Mouse (Mus musculus) heart, postnatal 25 days (tissue): Measurements from ENCODE around the gene Gnptab. TPM values are rescaled to one million over a fixed set of nuclear protein-coding genes. Genes with fewer than 3 reads are reported as not detected.

Source experiments
- DNase-seq: peaks from one replicate; pipeline ENCODE4 v3.0.0; 2022; ENCODE audit warnings: low spot score
- intact Hi-C: fragments of 180-260 bp; cut with DNase I; formaldehyde crosslinking; loops from one replicate; pipeline ENCODE4 v1.15.1; 2025
- total RNA-seq, 2 experiments: library from RNA; stranded (reverse); gene quantifications; 2 replicates each; pipeline ENCODE4 v1.2.3; 2021

Gnptab gene
- total RNA-seq, 2 experiments from 2014 or later: 25.5 to 29.9 TPM

DNA sequence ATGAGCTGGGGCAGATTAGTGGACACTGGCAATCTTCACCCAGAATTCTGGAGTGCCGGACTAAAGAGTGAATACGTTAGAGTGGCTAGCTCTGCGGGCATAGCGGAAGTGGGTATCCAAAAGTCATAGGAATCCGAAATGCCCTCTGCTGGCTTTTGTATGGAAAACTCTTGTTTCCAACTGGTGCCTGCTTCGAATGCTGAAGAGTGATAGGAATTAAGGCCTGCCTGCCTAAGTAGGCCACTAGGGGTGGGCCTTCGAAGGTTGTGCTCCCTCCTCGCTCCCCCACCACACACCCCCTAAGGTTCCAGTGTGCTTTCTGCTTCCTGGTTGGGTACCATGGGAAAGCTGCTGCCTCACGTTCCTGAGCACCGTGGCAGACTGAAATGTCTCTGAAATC, 3.9 kb upstream of the Gnptab start:
- no peak for DNase-seq
- intact Hi-C loops: loop anchor here (5.0 kb wide), 3 partner anchors 127 to 352 kb away; partner anchors contain the start of gene Chpt1

DNA sequence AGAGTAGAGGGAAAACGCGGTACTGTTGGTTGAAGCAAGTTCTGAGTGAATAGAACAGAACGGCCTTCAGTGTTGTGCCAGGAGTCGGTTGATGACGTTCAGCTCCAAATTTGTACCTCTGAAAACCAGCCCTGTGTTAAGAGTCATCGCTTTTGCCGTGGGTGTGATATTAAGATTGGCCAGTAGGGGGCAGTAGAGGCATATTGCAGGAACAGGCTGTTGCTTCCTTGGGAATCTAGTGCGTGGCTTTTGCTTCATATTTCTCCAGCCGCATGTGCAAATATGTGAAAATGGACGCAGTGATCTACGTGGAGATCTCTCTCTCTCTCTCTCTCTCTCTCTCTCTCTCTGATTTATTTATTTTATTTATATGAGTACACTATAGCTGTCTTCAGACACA, 2.2 kb upstream of the Gnptab start:
- peak; percentile 69 for DNase-seq
- intact Hi-C loops: loop anchor here (1.0 to 5.0 kb wide), 4 partner anchors 50 to 351 kb away; partner anchors contain the start of gene Chpt1

DNA sequence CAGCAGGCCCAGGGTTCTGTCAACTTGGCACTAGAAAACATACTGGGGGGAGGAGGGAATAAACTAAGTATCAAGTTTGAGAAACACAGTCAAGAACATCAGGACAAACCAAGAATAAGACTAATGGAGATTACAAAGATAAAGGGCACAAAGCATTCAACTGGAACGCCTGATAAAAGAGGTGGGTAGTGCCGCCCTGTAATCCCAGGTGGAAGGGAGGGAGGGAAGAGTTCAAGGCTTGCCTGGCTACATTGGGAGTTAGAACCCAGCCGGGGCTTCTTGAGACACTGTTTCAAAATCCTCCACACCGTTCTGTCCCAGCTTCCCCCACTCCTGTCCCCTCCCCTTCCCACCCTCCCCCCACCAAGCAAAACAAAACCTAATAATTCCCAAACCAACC, 1.3 kb upstream of the Gnptab start:
- DNase-seq: no peak
- intact Hi-C loops: loop anchor here (5.0 kb wide), 3 partner anchors 125 to 350 kb away; partner anchors contain the start of gene Chpt1

DNA sequence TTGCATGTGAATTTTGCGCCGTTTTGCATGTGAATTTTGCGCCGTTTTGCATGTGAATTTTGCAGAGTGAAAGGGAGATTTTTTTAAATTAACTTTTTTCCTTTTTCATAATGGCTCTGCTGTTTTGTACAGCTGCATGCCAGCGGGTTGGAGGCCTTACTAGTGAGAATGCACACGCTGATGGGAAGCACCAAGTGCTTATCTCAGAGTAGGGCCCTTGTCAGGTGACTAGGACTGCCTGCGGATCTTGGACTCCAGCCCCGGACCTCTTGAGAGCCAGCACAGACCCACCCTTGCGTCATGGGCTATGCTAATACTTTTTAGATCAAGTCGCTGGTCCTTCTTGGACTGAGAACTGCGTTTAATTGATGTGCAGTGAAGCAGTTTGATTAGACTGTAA, 1.1 kb downstream of the Gnptab start:
- DNase-seq: peak; percentile 29
- intact Hi-C loops: no loop called here

DNA sequence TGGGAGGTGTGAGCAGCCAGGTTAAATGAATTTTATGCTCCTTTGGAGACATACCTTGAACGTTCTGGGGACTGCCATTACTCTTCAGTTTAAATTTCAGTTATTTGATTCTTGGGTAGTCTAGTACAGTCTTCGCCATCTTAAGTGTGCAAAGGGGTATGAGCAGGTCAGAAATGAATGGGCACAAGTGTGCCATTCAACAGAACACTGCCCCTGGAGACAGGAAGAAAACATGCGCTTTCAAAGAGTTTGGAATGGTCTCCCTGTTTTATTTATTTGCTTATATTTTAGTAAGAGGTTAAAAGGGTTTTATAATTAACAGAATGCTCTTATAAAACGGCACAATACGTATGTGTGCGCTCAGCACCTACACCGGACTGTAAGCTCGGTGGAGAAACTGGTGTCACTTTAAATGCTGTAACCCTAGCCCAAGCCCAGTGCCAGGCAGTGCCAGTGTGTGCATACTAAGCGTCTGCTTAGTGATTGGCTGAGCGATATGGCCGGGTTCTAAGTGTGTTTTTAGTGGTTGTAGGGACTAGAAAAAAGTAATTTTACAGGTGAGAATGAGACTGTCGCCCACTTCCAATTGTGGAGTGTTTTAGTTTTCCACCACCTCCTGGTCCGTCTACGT, 1.6 kb downstream of the Gnptab start:
- no peak for DNase-seq
- intact Hi-C loops: no loop called here

DNA sequence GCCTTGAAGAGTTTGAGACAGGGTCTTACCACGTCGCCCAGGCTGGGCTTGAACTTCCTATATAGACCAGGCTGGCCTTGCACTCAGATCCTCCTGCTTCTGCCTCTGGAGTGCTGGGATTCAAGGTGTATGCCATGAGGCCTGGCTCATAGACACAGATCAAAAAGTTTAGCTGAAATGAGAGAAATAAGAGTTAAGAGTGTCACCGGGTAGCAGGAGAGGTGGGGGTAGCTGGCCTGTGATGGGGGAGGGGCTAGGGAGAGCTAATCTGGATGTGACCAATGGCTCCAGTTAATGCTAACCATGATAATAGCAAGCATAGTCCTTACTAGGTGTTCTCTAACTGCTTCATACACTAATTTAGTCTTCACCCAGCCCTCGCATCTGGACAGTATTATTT, 2.4 kb downstream of the Gnptab start:
- intact Hi-C loops: no loop called here
- no peak for DNase-seq

DNA sequence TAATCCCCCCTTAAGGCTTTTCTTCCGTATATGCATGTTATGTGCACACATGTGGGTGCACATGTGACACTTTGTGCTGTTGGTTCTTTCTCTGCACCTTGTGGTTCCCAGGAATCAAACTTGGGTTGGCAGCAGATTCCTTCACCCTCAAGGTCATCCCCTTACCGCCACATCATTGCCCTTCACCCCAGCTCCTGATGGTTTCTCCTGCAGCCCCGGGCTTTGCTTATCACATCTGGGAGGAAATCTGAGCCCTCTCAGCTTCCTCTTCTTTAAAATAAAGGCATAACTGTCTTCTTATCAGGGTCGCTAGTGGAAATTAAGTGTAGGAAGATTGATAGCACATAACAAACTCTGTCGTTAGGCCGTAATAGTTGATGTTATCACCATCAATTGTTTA, 3.1 kb downstream of the Gnptab start:
- intact Hi-C loops: loop anchor here (2.0 kb wide), 1 partner anchor 29 kb away; no protein-coding TSS in a partner anchor
- no peak for DNase-seq

DNA sequence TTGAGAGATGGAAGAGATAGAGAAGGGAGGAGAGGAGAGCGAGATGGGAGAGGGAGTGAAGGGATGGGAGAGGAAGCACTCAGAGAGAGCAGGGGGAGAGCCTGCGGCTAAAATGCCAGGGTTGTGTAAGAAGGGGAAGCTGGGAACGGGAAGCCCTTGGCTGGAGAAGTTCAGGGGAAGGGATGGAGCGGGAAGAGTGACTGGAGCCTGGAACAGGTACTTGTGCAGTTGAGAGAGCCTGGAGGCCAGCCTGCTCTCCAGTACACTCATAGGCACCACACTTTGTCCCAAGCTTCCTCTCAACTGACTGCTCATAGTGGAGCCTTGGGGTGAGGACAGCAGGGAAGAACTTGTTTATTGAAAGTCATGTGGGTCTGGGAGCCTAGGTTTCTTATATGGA, 4.5 kb downstream of the Gnptab start:
- intact Hi-C loops: loop anchor here (2.0 kb wide), 1 partner anchor 27 kb away; no protein-coding TSS in a partner anchor
- no peak for DNase-seq

DNA sequence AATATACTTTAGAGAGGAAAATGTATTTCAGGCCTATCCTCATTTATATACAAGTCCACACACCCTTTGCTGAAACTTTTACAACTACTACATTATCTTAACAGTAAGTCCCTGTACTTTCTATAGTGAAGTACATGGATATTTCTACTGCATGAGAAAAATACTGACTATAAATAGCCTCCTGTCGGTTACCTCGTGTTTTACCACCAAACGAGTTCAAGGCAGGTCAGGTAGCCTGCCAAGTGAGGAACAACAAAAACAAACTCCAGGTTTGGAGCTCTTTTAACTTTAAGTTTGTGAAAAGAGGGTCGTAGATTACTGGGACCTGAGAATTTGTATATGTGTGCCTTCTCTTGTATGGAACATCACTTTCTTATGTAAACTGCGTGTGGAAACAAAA, 5.1 kb downstream of the Gnptab start:
- intact Hi-C loops: no loop called here
- no peak for DNase-seq

DNA sequence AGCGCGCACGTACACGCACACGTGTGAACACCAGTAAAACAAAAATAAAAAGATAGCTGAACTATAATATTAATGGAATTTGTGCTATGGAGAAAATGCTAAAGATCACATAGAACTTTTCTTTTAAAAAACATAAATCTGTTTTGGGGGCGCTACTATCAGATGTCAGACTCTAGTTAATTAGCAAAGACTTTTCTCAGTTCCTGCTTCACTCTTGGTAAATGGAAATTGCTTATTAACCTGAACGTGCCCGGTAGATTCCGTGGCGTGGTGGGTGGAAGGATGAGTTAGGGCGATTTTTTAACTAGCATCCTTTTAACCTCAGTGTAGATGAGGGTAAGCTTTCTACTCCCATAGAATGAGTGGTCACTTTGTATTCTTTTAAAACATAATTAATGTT, 6.4 kb downstream of the Gnptab start:
- no peak for DNase-seq
- intact Hi-C loops: no loop called here

DNA sequence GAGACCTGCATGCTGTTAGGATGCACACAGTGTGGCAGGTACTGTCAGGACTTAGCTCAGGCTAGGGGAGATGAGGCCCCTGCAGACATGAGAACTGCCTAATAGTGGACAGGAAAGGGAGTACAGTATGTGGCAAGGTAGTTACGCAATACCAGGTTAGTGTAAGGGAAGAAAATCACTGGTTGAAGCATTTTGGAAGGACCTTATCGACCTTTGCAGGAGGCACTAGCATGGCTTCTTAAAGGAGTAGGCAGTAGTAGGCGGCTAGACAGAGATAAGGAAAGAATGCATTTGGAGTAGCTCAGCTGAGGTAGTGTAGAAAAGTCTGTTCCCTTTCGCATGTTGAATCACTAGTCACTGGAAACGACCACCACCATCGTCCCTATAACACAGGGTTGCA, 6.8 kb downstream of the Gnptab start:
- intact Hi-C loops: no loop called here
- no peak for DNase-seq

DNA sequence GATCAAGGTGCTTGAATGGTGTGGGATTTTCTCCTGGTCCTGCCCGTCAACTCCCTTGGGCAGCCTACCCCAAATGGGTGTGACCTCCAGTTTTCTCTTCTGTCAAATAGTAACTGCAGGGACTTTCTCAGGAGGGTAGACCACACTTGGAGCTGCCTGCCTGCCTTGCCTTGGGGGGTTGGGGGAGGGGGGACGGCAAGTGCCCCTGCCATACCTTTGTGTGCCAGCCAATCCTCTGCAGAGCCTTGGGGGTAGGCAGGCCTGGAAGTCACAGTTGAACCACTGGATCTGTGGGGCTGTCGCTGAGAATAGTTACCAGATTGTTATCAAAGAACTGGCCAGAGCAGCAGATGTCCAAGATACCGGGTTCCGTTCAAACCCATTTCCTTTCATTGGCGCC, 7.3 kb downstream of the Gnptab start:
- DNase-seq: no peak
- intact Hi-C loops: no loop called here

DNA sequence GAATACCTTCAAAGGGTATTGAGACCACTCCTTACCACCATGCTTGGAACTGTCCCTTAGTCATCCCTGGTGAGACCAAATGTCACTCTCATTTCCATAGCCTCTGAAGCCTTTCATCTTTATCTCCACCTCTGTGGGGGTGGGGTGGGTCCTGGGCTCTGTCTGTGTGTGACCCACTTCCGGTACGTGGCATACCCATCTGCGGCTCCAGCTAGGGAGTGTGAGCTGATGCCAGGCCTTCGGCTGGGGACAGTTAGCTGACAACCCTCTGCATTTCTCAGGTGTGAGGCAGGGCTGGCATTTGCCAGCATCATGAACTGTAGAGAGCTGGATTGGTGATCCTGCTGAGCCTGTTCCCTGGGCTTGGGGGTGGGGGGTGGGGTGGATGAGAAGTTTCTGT, 10.6 kb downstream of the Gnptab start:
- no peak for DNase-seq
- intact Hi-C loops: no loop called here

DNA sequence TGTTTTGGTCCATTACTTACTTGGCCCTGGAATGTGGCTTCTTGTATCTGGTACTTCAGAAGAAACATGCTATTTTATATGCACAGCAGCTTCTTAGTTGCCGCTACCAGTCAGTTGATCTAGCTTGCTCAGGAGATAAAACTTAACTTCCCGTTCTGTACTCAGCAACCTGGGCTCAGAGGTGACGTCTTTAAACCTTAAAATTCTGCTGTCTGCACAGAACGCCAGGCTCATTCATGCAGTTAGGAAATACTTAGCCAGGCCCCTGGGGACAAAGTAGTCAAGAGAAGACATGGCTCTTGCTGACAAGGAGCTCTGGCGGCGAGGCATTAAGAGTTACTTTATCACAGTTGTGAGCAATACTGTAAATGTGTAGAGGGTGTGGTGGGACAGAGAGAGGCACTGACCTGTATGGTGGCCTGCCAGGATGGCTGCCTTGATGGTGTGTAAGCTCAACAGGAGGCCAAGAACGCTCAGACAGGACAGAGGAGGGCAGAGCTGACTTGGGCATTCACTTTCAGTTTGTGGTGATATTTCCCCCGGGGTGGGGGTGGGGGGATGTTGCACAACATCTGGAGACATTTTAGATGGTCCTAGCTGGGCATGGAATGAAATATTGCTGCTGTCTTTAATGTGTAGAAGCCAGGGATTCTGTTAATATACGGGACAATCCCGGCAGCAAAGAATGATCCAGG, 11.3 kb downstream of the Gnptab start:
- intact Hi-C loops: no loop called here

DNA sequence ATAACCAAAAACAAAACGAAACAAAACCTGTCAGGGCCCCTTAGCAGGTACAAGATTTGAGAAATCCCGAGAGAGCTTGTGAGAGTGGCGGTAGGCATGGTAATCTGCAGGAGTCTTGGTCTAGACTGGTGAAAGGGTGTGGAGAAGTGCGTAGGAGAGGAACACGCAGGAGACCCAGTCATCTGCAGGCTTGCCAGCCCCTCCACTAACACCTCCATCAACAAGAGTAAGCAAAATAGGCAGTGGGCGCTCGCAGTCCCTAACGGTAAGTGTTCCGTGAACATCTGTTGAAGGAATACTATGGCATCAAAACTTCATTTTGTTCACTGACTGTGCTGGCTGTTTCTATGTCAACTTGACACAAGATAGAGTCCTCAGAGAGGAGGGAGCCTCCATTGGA, 12.6 kb downstream of the Gnptab start:
- no peak for DNase-seq

More for the DNA sequence above, 11.3 kb downstream of the Gnptab start:
- DNase-seq: no peak

DNA sequence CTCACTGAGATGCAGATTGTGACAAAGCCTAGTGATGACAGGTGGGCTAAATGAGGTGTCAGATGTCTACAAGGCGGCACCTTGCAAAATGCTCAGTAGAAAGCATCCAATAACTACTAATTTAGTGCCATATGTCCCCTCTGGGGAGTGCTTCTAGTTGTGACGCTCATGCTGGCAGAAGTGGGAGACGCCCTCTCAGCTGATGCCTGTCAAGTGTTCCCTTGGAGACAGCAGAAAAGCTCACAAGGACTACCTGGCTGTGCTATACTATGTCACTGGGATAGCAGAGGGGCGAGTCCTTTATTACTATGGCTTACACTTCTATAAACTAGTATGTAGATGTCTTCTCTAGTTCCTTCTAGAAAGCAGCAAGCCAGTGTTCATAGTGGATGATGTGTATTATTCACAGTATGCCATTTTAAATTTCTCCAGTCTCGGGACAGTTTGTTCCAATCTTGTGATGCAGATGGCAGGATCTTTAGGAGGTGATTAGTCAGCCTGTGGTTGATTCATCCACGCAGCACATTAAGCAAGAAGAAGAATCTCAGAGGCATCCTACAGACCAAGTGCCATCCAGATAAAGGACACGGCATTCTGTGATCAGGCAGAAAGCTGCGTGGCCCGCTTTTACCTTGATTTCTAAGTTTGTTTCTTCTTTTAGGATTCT, 13.4 kb downstream of the Gnptab start:
- no peak for DNase-seq
- intact Hi-C loops: no loop called here

More for the DNA sequence above, 12.6 kb downstream of the Gnptab start:
- intact Hi-C loops: no loop called here

DNA sequence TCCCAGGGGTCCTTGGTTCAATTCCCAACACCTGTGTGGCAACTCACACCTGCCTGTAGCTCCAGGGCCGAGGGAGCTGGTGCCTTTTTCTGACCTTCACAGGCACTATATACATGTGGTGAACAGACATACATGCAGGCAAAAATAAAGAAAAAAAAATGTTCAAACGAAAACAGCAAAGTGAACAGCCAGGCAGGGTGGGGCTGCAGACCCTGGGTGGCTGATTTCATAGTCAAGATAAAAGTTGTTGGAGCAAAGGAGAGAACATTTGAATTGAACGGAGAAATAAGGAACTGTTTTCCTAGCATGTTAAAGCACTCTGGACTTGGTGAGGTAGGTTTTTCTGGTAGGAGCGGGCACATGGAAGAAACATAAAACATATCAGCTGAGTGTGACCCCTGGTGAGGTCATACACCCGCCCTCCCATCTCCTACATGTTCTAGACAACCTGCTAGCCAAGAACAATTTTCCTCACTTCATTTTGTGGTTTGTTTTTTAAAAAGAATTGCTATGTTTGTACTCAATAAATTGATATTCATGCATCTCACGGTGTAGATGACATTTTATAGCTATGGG, 19.8 kb downstream of the Gnptab start:
- DNase-seq: no peak
- intact Hi-C loops: no loop called here

DNA sequence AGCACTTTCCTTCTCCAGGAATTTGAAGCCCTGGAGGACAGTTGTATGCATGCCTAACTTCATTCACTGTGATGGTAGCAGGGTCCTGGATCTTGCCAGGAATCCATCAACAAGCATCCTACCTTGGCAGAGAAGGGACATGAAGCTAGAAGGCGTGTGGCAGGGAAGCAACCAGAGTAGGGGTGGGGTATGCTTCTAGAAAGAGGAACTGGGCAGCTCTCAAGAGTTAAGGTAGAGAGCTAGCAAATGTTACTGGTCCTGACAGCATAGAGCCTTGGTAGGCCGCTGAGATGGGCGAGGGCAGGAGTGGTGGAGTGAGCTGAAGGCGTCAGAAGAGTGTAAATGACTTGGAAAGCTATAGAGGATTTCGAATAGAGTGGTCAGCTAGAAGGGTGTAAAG, 20.3 kb downstream of the Gnptab start:
- intact Hi-C loops: no loop called here
- DNase-seq: no peak

DNA sequence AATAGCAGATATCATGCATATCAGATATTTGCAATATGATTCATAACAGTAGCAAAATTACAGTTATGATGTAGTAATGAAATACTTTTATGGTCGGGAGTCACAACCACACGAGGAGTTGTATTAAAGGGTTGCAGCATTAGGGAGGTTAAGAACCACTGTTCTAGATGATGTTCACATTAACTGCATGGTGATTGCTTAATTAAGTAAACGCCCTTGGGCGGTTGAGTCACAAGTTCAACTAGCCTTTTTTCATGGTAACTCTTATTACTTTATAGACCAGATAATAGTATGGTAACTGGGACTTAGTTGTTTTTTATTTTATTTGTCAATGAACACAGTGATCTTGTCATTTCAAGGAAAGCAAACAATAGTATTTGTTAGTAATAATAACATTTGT, 24.1 kb downstream of the Gnptab start:
- DNase-seq: no peak
- intact Hi-C loops: no loop called here

DNA sequence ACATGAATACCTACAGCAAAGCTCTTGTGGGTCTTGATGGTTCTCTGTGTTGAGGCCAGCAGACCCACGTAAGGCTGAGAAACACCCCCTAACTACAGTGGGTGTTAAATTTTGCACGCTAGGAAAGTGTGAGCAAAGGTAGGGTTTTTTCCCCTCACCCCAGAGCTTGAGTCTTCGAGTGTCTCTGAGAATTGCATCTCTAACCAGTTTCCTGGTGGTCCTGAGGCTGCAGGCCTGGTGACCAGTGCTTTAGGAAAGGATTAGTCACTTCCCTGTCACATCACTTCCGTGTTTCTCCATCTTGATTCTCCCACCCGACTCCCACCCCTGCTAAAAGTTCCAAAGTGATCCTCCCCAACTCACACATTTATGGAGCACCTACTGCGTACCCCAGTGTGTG, 25.3 kb downstream of the Gnptab start:
- no peak for DNase-seq
- intact Hi-C loops: no loop called here

DNA sequence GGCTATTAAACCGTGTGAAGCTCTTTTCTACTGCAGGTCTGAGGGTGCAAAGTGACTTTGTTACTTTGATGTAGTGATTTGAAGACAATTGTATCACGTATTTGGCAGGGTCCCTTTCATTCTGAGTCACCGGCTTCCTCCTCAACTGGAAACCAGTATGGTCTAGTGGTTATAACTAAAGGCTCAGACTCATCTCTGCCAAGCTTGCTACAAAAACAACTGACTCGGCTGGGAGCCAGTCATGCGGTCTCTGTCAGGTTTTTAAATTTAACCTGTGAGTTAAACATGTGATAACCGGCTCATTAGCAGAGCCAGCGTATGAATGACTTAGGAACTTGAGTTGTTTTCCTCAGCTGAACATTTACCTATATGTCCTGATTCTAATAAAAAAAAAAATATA, 26.9 kb downstream of the Gnptab start:
- intact Hi-C loops: no loop called here
- no peak for DNase-seq
